In the genomic region with DNA sequence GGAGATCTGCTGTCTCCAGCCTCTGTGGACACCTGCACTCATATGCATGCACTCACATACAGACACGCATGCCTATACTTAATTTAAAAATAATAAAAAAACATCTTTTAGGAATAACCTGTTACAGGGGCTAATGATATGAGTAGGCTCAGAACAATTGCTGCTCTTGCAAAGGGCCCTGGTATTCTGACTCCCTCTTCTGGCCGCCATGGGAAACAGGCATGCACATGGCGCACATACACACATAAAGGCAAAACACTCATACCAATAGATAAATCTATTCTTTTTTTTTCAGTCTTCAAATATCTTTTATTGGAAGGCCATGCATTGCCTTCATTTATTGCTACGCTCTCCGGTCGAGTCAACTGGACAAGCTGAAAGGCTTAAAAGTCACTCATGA, we compare ENCODE assay signal across 30 mouse cellular contexts.
"Had no signal": no experiment of that assay in that cellular context is flagged by ENCODE, and none has a peak within 500 bp of the region (broad histone marks: within the 10 kb centered on the region; RNA-seq: fewer than 3 reads in every experiment).

No protein-coding gene starts in this region.

- H3K4me3 ChIP-seq: heart, embryonic 10.5 days; heart, embryonic 12.5 days; heart, embryonic 13.5 days; heart, embryonic 15.5 days; hindbrain, embryonic 10.5 days; hindbrain, embryonic 12.5 days; hindbrain, embryonic 13.5 days; hindbrain, embryonic 15.5 days; intestine, embryonic 15.5 days; kidney, embryonic 15.5 days; layer of hippocampus, adult 2 months had no signal

- H3K36me3 ChIP-seq: heart, embryonic 10.5 days; heart, embryonic 12.5 days; heart, embryonic 13.5 days; heart, embryonic 15.5 days; hindbrain, embryonic 10.5 days; hindbrain, embryonic 12.5 days; hindbrain, embryonic 13.5 days; hindbrain, embryonic 15.5 days; intestine, embryonic 15.5 days; kidney, embryonic 15.5 days had no signal

- H3K4me1 ChIP-seq: heart, embryonic 10.5 days; heart, embryonic 12.5 days; heart, embryonic 13.5 days; heart, embryonic 15.5 days; hindbrain, embryonic 10.5 days; hindbrain, embryonic 12.5 days; hindbrain, embryonic 13.5 days; hindbrain, embryonic 15.5 days; intestine, embryonic 15.5 days; kidney, embryonic 15.5 days had no signal

- H3K27ac ChIP-seq: heart, embryonic 10.5 days; heart, embryonic 13.5 days; heart, embryonic 15.5 days; hindbrain, embryonic 10.5 days; hindbrain, embryonic 12.5 days; hindbrain, embryonic 13.5 days; hindbrain, embryonic 14.5 days; hindbrain, embryonic 15.5 days; hindbrain, postnatal 0 days; intestine, embryonic 15.5 days; kidney, embryonic 15.5 days; kidney, postnatal 0 days; layer of hippocampus, adult 2 months had no signal

- DNase-seq: heart, postnatal 10 days; heart, postnatal 14 days; heart, postnatal 36 days; heart, postnatal 4 days; kidney, adult 11 months; kidney, adult 18-20 months; kidney, adult 2 months; kidney, adult 8-10 months; kidney, adult 9 months; kidney, postnatal 10 days; kidney, postnatal 14 days; kidney, postnatal 25 days; kidney, postnatal 36 days; kidney, postnatal 4 days; layer of hippocampus, adult 9-11 months; layer of hippocampus, postnatal 36 days had no signal

- H3K27me3 ChIP-seq: heart, embryonic 12.5 days; heart, embryonic 13.5 days; heart, embryonic 15.5 days; hindbrain, embryonic 12.5 days; hindbrain, embryonic 13.5 days; hindbrain, embryonic 15.5 days; intestine, embryonic 15.5 days; kidney, embryonic 15.5 days had no signal

- H3K9me3 ChIP-seq: heart, embryonic 10.5 days; heart, embryonic 15.5 days; hindbrain, embryonic 12.5 days; hindbrain, embryonic 15.5 days; intestine, embryonic 15.5 days; kidney, embryonic 15.5 days had no signal
